Mouse (Mus musculus) thymus, postnatal 10 days (tissue): ENCODE data around the gene Rab6a.
"Not testable (repeated sequence)": the region's sequence is repeated elsewhere in the genome, so short reads cannot be mapped to it uniquely, and the experiment has no call there.

Experiments
- DNase-seq, 2 experiments: peaks; one replicate each; pipeline ENCODE4 v3.0.0; 2021; ENCODE audit warnings: low spot score in 2 of 2

The Rab6a gene

DNA sequence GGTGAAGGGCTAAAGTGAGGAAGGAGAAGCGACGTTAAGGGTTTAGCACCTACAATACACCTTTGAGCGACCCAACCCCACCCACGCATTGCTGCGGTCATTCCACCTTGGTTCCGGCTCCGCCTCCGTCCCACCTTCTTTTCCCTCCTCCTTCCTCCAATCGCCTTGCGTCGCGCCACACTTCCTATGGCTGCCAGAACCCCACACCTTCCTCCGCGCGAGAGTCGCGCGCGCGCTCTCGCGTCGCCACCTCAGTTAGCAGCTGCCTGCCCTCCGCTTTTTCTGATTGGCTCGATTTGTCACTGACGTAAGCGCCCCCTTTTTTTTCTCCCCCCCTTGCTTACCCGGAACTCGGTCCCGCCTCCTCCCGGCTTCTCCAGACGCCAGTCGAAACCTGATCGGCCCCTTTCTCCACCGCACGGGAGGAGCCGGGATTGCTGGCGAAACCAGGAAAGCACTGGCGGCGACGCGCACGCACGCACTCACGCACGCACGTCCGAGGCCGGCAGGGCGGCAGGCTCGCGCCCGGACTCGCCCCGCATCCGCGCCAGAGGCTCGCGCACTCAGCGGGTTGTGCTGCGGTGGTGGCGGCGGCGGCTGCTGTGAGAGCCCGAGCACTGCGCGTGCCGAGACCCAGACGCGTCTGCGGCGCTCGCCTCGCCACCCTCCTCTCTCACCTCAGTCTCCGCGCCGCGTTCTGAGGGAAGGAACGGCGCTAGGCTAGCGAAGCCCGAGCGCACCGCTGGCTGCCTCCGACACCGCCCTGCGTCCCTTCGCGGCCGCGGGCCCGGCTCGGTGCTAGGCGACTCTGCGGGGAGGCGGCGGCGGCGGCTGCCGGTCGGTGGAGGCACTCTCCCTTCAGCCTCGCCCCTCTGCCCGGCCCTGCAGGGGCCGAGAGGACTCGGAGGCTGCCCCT lies at the start of gene Rab6a:
Rab6a (plus strand) TSS at position 197 of the 916 bp plus-strand sequence.
- DNase-seq: peak; percentile 89 to 91

DNA sequence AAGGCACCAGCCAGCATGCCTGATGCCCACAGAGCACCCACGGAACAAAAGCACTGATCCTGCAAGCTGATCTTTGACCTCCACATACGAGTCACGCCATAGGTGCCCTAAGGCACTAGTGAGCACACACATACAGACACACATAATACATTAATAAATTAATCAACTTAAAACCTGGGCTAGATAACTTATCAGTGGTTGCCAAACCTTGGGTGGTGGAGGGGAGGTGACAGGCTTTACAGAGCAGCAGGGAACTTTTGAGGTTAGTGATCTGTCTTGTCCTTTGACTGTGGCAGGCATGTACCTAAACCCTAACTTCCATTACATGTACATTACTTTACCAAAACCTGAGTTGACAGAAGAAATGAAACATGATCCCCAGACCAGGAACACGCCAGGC lies 47.9 kb upstream of the Rab6a start:
- no peak for DNase-seq

GRCm38 (mm10) chr7:100561861-100562587 lies 45.2 kb upstream of the Rab6a start:
- no peak for DNase-seq

GRCm38 (mm10) chr7:100567238-100567637 lies 40.0 kb upstream of the Rab6a start:
- not testable (repeated sequence) for DNase-seq

GRCm38 (mm10) chr7:100569907-100570306 lies 37.3 kb upstream of the Rab6a start:
- DNase-seq: no peak

- no peak for DNase-seq
Observed at GRCm38 (mm10) chr7:100570930-100571715, 36.1 kb upstream of the Rab6a start.

DNA sequence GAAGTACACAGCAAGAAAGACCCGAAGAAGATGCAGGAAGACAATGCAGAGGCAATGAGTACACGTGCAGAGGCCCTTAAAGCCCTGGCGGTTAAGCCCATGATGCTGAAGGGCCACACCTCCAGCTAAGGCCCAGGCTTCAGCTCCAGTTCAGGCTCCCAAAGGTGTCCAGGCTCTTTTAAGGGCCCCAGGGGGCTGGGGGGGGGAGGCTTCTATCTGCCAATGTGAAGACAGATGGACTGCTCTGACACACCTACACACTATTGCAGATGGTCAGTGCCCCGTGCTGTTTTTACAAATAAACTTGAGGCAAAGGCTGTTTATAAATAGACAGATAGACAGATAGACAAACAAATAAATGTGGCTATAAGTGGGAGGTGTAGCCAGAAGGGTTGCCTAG lies 35.1 kb upstream of the Rab6a start:
- DNase-seq: no peak

DNA sequence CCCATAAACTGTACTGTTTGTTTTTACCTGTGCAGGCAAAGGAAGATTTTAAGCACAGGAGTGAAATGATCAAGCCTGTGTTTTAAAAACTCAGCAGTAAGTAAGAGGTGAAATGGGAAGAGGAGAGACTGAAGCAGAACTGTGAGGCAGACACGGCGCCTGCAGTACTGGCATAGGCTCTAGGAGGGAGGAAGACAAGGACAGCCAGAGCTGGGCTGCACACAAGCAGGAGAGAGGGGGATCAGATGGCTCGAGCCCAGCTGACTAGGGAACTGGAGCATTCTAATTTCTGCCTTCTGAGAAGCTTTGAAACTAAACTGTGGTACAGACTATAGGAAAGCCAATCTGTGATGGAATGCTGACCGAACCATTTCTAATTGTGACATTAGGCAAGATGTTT lies 34.5 kb upstream of the Rab6a start:
- no peak for DNase-seq

DNA sequence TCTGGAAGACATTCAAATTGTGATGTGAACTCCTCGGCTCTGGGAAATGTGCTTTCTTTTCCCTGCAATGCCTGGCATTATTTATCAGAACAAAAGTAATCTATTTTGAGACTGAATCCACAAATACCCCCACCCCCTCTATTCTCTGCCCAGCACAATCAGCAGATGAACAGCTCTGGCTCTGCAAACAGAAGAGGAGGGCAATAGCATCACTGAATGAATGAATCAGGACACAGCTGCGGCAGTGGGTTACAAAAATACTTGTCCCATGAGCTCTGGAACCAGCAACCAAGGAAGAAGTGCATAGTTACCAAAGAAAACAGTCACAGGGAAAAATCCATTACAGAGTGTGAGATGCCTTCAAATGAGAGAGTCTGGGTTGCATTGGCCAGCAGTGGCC lies 28.4 kb upstream of the Rab6a start:
- DNase-seq: no peak

DNA sequence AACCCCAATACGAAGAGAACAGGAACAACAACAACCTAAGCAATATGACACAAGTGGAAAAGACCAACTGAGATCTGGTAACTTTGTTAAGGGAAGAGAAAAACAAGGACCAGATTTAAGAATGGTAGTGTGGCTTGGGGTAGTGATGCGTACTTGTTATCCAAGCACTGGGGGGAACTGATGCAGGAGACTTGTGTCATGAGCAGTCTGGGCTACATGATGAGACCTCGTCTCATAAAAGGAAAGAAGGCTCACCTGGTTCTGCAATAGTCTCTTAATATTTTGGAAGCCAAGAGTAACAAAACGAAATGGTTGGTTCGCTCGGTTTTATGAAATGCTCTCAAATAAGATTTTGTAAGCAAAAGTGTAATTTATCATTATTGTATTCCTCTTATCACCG lies 25.0 kb upstream of the Rab6a start:
- DNase-seq: no peak

DNA sequence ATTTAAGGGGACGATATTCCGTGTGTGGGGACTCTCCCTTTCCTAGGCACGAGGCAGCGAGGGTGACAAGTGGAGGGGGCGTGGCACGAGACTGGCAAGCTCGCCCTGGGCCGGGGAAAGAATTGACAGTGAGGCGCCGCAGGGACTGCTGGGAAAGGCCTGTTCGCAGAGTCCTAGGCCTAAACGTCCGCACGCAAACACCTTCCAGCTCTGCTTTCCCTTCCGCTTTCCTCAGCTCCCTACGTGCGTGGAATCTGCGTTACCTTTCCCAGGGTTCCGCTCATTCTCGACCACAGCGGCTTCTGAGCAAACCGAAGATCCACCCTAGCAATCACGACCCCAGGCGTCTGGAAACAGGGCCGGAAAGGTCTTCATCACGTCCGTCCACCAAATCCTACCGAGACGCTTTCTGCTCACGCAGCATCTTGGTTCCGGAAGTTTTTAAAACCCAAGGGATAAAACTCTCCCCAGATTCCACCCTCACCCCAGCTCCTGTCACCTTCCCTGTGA lies 24.4 kb upstream of the Rab6a start:
- DNase-seq: peak; percentile 71 to 79

DNA sequence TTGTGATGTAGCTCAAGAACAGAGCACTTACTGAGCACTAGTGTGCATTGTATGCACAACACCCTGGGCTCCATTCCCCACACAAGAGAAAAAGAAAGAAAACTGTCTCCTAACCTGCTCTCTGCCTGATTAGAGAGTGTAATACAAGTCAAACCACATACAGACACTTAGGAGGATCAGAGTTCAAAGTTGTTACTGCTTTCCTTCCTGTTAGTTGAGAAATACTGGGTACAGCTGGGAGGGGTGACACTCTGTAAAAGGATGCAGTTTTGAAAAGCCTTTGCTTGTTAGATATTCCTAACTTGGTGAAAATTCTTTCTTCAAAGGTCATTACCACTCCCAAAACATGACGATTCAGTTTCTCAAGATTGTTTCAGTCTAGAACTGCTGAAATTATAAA lies 17.4 kb upstream of the Rab6a start:
- no peak for DNase-seq

DNA sequence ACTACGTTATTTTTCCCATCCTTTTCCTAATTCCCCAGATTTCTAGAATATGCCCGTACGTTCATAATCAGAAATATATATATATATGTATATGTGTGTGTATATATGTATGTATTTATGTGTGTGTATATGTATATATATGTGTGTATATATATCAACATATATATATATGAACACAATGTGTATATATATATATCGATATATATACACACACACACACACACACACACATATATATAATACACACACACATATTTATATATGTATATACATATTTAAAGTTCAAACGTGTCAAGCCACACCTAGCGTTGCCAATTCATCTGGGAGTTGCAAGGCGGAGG lies 16.7 kb upstream of the Rab6a start:
- no peak for DNase-seq

GRCm38 (mm10) chr7:100590845-100591521 lies 16.2 kb upstream of the Rab6a start:
- DNase-seq: peak; percentile 53 to 58

GRCm38 (mm10) chr7:100591522-100591852 lies 15.7 kb upstream of the Rab6a start:
- no peak for DNase-seq

- DNase-seq: no peak
Observed at GRCm38 (mm10) chr7:100593349-100593748, 13.9 kb upstream of the Rab6a start.

DNA sequence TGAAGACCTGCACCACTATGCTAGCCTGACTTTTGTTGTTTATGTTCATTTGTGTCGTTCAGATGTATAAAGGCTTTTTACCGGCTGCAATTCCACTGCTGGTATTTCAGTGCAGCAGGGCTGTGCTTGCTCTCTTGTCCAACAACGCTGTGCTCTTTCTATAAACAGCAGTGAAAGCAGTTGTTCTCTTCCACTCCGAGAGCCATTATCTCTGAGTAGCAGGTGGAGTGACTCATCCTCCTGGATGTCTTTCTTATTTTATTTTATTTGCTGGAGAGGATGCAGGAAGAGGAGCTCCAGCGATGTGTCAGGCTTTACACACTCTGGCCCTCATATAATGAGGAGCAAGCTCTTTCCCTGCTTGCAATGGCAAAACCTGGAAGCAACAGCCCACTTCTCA lies 7.0 kb upstream of the Rab6a start:
- no peak for DNase-seq

DNA sequence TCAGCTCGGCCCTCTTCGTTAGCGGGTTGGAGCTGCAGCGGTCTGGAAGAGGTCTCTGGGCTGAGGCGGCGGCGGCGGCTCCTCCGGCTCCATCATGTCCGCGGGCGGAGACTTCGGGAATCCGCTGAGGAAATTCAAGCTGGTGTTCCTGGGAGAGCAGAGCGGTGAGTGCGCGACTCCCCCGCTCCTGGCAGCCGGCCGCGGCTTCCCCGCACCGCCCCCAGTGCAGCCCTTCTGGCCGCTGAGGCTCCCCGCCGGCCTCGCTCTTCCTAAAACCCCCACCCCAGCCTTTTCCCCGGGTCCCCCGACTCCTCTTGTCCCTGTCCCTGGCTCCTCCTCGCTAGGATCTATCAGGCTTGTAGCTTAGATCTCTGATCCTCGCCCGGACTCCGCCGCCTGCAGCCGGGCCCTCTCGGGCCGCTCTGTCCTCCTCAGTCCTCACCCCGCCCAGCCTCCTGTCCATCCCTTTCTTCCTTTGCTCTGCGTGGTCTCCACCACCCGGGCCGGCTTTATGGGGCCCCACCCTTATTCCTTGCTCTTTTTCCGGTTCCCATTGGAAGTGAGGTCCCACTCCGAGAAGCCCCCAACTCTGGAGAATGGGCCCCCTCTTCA lies 1.0 kb downstream of the Rab6a start, which contains the start of gene Mrpl48:
Mrpl48 (minus strand) TSS at position 172 of the 612 bp plus-strand sequence.
- peak; percentile 14 for DNase-seq

DNA sequence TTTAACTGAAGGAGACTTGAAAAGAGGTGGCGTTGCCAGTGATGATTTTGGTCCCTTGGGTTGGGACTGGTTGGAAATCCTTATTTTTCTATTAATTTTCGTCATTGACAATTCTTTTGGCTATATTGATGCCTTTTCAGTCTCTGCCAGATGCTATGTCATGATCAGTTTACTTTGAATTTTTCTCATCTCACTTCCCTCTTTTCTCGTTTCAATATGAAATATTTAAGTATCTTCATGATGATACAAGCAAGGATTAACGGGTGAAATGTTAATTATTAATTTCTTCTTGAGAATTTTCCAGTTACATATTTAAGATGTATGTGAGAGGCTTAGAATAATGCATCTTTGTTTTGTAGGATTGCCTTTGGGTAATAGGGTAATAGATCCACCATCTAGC lies 1.7 kb downstream of the Rab6a start:
- DNase-seq: no peak

- DNase-seq: no peak
Observed at GRCm38 (mm10) chr7:100616121-100616857, 9.1 kb downstream of the Rab6a start.
